Mouse (Mus musculus): ENCODE results near the gene Gdf1.

Gene Gdf1

DNA sequence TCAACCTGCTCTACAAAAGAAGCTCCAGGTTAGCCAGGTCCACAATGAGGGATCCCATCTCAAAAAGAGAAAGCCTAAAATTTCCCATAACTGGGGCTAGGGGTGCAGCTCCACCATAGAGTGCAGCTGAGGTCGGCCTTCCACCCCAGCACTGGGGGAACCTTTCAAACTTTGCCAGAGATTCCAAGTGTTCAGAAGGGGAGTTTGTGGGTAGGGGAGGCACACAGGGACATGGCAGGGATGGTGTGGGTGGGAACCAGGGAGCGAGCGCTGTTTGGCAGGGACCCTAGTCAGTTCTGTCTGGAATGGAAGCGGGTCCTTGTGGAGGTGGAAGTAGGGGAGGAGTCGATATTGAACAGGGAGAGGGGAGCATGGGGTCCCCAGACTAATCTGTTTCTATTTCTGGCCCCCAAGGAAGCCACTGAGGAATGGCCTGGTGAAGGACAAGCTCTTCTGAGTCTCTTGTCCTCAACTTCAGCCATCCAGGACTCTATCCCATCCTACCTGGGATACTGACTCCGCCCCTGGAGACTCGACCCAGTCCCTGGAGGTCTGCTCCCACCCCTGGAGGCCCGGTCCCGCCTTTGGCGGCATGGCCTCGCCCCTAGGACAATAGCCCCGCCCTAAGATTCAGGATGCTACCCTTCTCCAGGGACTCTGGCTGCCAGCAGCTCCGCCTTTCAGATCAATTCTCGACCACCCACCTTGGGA, at the start of gene Gdf1:
Gdf1 (plus strand) TSS at position 694 of the 711 bp plus-strand sequence.
- DNase-seq (ENCODE audit: low spot score in 2 of 2) = no peak

DNA sequence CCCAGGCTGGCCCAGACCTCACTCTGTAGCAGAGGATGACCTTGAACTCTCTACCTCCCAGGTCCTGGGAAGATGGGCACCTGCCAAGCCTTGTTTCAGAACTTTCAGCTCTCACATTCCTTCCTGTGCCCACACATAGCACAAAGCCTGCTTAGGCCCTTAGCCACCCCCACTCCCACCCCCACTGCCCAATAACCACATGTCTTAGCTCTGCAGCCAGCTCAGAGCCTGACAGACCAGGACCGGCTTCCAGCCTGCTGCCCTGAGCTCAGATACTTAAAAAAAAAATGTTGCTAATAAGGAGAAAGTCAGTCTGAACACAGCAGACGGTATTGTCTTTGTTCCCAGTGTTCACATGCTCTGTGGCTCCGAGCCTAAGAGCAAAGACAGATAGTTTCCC, 48.6 kb upstream of the Gdf1 start:
- no peak for DNase-seq (ENCODE audit: low spot score in 2 of 2)

DNA sequence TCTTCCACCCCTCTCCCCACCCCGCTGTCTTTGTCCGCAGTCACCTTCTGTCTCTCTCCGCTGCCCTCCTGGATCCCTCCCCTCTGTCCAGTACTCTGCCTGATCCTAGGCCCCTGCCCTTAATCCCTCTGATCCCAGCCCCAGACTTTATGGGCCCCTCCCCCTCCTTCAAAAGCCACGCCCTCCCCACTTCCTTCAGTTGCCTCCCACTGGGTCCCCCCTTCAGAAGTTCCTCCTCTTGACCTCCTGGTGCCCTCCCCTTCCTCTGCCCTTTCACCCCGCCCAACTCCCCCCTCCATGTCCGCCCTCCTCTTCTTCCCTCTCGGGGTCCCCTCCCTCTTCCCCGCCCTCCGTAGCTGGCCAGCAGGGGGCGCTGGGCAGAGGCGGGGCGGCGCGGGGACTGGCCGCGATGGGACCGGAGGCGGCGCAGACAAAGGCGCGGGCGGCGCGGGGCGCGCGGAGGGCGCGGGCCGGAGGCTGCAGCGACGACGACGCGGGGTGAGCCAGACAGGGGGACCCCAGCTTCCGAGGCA, 46.9 kb upstream of the Gdf1 start, which contains the start of gene Homer3:
Homer3 (plus strand) TSS at position 225 of the 533 bp plus-strand sequence.
- peak; percentile 58 to 62 for DNase-seq (ENCODE audit: low spot score in 2 of 2)

DNA sequence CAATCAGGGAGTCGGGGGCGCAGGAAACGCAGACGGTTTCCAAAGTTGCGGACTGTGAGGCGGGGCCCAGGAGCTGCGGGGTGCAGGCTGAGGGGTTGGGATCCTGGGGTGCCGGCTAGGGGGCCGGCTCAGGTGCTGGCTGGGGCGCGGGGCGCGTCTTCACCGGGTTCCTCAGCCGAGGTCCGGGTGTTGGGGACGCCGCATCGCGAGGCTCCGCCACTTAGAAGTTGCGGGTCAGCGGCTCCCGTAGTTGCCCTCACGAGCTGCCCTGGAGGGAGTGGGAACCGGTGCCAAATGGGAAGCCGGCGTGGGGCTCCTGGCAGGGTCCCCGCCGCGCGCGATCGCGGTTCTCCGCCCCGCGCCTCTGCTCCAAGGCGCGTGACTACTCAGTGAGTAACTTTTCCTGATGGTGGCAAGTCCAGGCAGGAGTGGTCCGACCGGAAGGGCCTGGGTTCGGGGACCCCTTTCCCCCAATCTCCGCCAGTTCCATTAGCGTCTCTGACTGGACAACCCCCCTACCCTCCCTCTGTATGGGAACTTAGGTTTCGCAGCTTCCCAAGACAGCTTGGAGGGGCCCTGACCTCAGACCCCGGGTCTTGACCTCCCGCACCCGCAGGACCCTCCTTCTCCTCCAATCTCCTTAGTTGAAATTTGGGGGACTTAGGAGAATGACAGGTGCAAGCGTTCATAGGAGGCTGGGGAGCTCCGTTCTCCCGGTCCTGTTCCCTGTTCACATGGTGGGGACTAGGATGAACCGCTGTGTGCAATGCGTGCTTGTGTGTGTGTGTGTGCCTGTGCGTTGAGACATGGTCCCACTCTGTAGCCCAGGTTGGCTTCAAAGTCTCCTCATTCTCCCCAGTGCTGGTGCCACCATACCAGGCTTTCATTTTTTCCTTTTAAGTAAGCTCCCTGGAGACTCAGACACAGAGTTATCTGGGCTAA, 46.2 kb upstream of the Gdf1 start:
- DNase-seq (ENCODE audit: low spot score in 2 of 2) = no peak

DNA sequence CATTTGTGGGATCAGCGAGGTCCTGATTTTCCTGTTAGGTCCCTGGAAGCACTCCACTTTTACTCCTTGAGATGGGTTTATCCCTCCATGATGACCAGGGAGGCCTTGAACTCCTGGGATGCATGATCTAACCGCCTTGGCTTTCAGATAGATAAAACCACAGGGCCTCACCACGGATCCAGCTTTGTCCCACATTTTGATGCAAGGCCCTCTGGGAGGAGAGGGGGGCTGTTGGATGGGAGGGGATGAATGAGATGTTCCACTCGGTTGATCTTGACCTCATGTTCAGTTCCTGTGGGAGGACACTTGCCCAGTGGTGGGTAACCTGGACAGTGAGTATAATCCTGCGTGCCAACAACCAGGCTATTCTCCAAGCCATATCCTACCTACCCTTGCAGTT, 45.2 kb upstream of the Gdf1 start:
- DNase-seq (ENCODE audit: low spot score in 2 of 2) = no peak

DNA sequence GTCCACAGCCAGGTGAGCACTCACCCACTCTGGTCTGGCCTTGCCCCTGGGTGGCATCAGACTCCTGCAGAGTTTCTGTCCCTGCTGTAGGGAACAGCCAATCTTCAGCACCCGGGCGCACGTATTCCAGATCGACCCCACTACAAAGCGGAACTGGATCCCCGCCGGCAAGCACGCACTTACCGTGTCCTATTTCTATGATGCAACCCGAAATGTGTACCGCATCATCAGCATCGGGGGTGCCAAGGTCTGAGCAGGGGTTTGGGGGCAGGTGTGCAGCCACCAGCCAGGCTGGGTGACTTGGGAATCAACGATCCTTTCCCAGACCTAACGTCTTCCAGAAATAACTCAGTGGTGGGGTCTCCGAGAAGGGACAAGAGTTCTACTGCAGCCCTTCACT, 44.3 kb upstream of the Gdf1 start:
- no peak for DNase-seq (ENCODE audit: low spot score in 2 of 2)

DNA sequence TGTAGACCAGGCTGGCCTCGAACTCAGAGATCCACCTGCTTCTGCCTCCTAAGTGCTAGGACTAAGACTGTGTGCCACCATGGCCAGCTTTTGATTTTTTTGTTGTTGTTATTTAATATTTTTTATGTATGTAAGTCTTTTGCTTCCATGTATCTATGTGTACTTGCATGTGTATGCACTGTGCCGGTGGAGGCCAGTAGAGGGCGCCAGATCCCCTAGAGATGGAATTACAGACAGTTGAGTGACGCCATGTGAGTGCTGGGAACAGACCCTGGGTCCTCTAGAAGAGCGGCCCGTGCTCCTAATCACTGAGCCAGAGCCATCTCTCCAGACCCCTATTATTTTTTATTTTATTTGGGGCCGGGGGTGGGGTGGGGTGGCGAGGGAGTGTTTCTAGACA, 42.9 kb upstream of the Gdf1 start:
- DNase-seq (ENCODE audit: low spot score in 2 of 2) = no peak

DNA sequence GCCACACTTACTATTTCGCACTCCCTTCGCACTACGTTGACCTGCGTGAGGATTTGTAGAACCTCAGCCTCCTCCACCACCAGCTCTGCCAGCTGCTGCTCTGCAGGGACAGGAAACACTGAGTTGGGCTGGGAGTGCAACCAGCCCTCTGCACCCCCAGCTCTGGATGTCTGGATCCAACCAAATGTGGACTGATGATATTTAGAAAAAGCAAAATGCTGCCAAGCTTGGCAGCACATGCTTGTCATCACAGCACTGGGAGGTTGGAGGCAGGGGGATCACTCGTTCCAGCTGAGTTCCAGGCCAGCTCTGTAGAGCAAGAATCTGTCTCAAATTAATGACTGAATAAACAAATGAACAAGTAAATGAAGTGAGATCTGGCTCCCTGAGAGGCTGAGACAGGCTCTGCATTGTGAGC, 35.6 kb upstream of the Gdf1 start:
- no peak for DNase-seq (ENCODE audit: low spot score in 2 of 2)

DNA sequence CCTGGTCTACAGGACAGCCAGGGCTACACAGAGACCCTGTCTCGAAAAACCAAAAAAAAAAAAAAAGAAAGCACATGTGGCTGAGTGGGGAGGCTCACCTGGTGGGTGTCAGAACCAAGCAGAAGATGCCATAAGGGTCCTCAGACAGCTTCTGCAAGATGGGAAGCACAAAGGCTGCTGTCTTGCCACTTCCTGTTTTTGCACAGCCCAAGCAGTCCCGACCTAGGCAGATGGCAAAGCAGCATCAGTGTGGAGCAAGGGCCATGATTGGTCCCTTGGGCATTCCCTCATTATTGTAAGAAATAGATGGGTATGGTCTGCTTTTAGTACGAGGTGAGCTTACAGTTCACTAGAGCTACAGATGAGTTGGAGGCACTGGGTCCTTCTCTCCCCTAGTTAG, 28.7 kb upstream of the Gdf1 start:
- DNase-seq (ENCODE audit: low spot score in 2 of 2) = no peak

DNA sequence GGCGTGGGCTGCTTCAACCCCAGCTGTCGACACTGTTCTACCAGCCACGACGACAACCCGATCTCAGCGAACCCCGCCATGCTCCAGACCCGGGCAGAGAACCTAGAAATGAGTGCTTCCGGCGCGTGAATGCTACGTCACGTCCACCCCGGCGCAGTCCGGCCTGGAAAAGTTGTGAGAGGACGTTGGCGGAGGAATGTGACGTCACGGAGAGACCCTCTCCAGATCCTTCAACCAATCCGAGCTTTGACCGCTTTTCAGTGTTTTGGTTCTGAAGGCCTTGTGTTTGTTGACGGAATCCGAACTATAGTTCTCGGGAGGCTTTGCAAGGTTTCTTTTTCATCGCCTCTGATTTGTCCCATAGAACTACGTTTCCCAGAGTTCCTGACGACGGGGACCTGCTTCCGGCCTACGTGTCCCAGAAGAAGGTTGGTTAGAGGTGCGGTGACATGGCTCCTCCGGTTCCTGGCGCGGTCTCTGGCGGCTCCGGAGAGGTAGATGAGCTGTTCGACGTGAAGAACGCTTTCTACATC, 27.2 kb upstream of the Gdf1 start, which contains the start of the genes Ddx49 and Cope:
Ddx49 (minus strand) TSS at position 132 of the 533 bp plus-strand sequence.
Cope (plus strand) TSS at position 161 of the 533 bp plus-strand sequence.
- peak; percentile 97 to 98 for DNase-seq (ENCODE audit: low spot score in 2 of 2)

DNA sequence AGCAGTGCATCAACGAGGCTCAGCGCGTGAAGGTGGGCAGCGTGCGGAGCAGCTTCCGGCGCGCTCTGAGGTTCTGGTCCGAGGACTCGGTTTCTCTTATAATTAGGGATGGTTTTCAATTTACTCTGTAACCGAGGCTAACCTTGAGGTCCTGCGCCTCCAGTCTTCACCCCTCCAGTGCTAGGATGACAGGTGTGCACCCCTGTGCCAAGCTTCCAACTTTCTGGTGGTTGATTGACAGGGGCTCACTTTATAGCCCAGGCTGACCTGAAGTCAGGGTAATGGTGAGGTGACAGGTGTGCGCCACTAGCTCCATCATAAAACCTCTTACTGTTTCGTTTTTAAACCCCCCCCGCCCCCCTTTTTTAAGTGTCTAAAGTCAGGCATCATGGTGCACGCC, 26.7 kb upstream of the Gdf1 start:
- DNase-seq (ENCODE audit: low spot score in 2 of 2) = no peak

DNA sequence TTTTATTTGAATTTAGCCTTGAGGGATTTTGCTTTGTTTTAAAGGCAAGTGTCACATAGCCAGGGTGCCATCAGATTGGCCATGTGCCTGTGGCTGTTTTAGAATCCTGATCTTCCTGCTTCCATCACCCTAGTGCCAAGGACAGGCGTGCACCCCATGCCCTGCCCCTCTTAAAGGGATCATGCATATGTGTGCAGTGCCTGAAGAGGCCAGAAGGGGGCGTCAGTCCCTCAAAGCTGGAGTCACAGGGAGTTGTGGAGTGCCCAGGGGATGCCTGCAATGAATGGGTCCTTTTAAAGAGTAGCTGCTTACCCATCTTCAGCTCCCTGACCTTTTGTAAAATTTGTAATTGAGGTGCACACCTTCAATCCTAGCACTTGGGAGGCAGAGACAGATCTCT, 20.3 kb upstream of the Gdf1 start:
- no peak for DNase-seq (ENCODE audit: low spot score in 2 of 2)

DNA sequence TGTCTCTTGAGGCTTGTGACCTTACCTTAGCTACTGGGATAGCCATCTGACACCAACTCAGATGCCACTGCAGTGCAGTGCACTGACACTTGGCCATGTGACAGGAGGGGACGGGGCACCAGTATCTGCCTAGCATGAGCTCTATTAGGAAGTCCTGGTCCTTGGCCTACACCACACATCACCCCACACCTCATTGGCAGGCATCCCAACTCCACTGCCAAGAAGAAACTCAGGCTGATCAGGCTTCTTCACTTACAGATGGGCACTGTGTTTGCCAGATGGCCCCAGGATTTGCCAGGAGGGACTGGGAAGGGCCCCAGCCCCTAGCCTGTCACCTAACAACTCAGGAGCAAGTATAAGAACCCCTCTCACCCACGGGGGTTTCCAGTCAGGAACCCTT, 16.2 kb upstream of the Gdf1 start:
- no peak for DNase-seq (ENCODE audit: low spot score in 2 of 2)

DNA sequence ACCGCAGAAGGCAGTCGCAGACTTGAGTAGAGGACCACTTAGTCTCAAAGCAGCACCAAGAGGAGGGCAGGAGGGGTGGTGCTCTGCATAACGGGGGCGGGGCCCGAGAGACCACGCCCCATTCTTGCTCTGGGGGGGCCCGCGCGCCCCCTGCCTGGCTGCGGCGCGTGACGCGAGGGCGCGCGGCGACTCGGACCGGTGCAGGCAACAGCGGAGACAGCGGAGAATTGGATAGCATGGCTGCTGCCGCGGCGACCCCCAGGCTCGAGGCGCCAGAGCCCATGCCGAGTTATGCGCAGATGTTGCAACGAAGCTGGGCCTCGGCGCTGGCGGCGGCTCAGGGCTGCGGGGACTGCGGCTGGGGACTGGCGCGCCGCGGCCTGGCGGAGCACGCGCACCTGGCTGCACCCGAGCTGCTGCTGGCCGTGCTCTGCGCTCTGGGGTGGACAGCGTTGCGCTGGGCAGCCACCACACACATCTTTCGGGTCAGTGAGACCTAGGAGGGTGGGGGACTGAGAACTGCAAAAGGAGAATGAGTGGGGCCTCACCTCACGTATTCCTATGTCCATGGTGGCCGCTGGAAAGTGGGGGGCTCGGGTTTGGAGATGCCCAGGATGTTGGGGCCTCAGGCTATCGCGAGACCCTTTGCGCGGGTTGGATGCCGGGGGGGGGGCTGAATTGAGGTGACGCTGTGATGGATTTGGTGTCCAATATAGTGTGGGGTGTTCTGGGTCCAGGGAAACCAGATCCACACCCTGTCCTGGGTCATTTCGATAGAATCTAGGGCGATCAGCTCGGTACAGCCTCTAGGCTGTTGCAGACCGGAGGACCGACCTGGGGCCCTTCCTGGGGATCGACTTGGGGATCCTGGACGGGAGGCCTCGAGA, 13.8 kb upstream of the Gdf1 start, which contains the start of gene Cers1:
Cers1 (plus strand) TSS at position 152 of the 887 bp plus-strand sequence.
- DNase-seq (ENCODE audit: low spot score in 2 of 2) = peak; percentile 80 to 89

DNA sequence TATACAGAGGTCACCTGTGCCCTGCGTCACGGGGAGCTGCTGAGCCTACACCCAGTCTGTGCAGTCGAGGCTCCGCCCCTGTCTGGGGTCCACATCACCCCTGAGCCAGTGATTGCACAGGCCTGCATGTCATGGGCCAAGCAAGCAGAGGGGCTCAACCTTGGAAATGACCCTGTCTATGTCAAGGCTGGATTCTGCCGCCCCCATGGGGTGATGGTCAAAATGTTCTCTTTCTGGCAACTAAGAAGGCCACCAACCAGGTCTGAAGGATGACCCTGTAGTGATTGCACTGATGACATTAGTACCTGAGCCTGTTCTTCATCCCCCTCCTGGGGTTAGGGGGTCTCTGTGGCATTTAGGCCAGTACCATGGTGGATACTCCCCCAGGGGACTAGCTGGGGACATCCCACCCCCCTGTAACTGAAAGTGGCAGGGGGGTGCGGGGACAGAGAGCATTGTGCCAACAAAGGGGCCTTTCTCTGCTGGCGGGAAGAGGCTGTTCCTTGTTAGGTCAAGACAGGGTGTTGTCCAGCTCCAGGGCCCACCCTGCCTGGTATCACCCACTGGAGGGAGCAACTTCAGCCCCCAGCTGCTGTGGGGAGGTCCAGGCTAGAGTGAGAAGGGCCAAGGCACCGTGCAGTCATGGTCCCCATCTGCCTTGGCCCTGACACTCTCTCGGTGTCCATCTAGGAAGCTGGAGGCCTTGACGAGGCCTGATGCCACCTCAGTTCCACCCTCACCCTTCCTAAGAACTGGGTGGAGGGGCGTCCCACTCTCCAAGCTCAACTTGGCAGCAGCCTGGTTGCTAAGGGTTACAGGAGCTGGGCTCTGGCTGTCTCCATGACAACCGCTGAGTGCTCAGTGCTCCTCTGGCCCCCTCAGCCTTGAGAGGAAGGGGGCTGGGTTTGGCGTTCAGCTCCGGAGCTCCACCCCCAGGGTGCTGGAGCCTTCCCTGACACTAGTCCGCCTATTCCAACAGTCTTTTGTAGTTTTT, 12.8 kb upstream of the Gdf1 start:
- peak; percentile 87 to 89 for DNase-seq (ENCODE audit: low spot score in 2 of 2)

DNA sequence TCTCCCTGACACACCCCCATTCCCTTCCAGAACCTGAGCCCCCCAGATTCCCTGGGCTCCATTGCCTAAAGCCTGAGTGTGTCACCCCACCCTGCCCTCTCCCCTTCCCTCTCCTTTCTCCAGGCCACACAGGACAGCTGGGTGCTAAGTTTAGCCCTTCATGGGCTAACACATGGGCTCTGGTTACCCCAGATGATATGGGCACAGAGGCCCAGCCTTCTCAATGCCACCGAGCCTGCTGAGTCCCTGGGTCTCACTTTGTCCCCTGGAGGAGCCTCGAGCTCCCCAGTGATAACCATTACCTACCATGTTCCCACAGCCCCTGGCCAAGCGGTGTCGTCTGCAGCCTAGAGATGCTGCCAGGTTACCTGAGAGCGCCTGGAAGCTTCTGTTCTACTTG, 11.7 kb upstream of the Gdf1 start:
- DNase-seq (ENCODE audit: low spot score in 2 of 2) = no peak

DNA sequence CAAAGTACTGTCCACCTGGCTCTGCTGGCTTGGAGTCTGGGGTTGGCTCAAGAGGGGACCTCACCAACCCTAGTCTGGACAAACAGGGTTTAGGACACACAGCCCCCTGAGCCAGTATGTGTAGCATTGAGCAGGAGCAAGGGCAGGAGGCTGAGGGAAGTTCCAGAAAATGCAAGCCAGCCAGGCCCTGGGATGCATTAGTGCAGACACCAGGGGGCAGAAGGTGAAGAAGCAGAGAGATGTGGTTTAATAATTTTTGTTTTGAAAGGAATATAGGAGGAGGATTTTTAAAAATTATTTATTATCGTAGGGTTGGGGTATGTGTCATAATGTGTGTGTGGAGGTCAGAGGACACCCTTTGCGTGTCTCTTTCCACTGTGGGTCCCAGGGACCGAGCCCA, 5.9 kb upstream of the Gdf1 start:
- DNase-seq (ENCODE audit: low spot score in 2 of 2) = no peak

DNA sequence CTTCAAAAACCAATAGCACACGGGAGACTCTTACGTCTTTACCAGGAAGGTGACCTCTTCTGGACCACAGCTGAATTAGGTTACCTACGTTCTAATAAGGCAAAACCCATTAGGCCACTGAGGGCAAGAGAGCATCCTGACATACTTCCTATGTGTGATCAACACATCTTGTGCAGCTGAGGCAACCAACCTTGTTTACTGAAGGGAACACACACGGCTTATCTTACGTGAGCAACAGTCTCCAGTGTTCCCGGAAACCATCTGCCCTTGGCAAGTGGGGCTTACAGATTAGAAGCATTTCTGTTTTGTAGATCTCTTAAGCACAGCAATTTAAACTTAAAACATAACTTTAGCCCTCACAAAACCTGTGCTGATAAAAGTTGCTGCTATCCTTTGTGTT, 2.1 kb upstream of the Gdf1 start:
- no peak for DNase-seq (ENCODE audit: low spot score in 2 of 2)

DNA sequence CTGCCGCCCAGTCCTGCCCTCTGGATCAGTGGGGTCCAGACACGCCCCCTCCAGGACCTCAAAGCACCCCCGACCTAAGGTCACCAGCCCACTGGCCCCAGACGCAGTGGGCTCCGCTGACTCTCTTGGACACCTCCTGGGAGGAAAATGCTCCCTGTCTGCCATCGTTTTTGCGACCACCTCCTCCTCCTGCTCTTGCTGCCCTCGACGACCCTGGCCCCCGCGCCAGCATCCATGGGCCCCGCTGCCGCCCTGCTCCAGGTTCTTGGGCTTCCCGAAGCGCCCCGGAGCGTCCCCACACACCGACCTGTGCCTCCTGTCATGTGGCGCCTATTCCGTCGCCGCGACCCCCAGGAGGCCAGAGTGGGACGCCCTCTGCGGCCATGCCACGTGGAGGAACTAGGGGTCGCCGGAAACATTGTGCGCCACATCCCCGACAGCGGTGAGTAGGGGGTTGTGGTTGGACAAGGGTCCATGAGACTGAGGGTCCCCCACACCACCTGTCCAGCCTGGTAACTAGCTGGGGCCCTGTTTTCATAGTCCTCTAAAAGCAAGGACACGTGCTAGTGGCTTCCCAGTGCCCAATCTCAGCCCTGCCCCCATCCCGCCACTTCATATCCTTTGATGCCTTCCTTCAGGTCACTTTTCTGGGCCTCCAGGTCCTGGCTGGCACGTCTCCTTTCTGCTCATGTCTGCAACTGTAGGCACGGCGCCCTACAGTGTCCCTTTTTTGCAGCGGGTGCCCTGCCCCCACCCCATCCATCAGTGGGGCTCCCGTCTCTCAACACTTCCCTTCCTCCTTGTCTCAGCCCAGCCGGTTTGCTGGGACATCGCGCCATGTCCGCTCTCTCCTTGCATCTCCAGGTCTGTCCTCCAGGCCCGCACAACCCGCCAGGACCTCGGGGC, 471 bp downstream of the Gdf1 start:
- no peak for DNase-seq (ENCODE audit: low spot score in 2 of 2)

Measured in right cerebral cortex, adult 2 months (tissue).